Mouse (Mus musculus) CH12F3 (cell line): ENCODE data around the gene Nwd1.

Source experiments
- in situ Hi-C: fragments of 300-500 bp; cut with MboI; formaldehyde crosslinking; loops from 2 replicates; pipeline ENCODE4 v1.14.3; 2020; ENCODE audit warnings: low sequenced_read_pairs

The Nwd1 gene

GRCm38 (mm10) chr8:72698349-72698926, 51.9 kb downstream of the Nwd1 start:
- in situ Hi-C loops: no loop called here

- in situ Hi-C loops: no loop called here
Observed at GRCm38 (mm10) chr8:72712569-72712968, 66.1 kb downstream of the Nwd1 start.

- in situ Hi-C loops: no loop called here
Observed at GRCm38 (mm10) chr8:72716594-72716993, 70.1 kb downstream of the Nwd1 start.

DNA sequence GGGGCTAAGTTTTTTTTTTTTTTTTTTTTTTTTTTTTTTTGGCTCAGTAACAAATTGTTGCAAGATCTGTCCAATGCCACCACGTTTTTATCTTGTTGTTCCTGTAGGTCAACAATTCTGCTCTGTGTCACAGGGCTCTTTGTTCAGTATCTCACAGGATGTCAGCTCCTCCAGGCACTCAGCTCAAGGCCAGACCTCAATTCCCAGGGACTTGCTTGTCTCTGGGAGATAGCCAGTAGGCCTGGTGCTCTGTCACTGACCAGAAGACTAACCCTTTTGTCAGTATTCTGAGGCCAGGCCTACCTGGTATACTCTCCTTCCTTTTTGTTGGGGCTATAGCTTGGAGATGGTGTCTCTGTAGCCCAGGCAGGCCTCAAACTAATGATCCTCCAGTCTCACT, 74.0 kb downstream of the Nwd1 start:
- in situ Hi-C loops: no loop called here

GRCm38 (mm10) chr8:72722769-72723650, 76.5 kb downstream of the Nwd1 start, which contains the start of gene Sin3b:
TSS of gene Sin3b (plus strand) at chr8:72723285.
- in situ Hi-C loops: no loop called here

DNA sequence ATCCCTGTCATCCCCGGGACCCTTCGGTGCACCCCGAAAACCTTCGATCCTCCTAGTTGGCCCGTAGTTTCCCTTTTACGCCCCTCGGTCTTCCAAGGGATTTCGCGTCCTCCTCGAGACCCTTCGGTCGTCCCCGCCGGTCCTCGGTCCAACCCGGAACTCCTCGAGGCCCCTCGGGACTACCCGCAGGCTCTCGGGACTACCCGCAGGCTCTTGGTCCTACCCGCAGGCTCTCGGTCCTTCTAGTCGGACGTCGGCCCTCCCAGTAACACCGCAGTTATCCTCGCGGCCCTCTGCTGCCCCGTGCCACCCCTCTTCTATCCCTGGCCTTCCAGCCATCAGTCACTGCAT, 77.1 kb downstream of the Nwd1 start:
- in situ Hi-C loops: no loop called here

GRCm38 (mm10) chr8:72728636-72729035, 82.1 kb downstream of the Nwd1 start:
- in situ Hi-C loops: no loop called here

GRCm38 (mm10) chr8:72735001-72735400, 88.5 kb downstream of the Nwd1 start:
- in situ Hi-C loops: no loop called here

GRCm38 (mm10) chr8:72736868-72737267, 90.4 kb downstream of the Nwd1 start:
- in situ Hi-C loops: no loop called here

- in situ Hi-C loops: no loop called here
Observed at GRCm38 (mm10) chr8:72746061-72746460, 99.5 kb downstream of the Nwd1 start.

- in situ Hi-C loops: no loop called here
Observed at GRCm38 (mm10) chr8:72749846-72750245, 103.3 kb downstream of the Nwd1 start.

DNA sequence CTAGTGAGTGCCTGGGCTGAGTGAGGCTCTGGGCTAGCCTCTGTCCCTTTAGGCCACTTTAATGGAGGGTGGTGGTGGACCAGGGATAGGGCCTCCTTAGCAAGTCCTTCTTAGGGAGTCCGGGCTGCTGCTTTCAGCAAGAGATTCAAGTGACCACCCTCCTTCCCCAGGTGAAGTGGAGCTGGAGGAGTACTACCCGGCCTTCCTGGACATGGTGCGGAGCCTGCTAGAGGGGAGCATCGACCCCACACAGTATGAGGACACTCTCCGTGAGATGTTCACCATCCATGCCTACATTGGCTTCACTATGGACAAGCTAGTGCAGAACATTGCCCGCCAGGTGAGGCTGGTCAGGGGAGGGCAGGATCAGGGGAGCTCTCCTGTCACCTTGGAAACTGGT, 103.8 kb downstream of the Nwd1 start:
- in situ Hi-C loops: no loop called here

GRCm38 (mm10) chr8:72751126-72751525, 104.6 kb downstream of the Nwd1 start:
- in situ Hi-C loops: no loop called here

- in situ Hi-C loops: no loop called here
Observed at GRCm38 (mm10) chr8:72752289-72752688, 105.8 kb downstream of the Nwd1 start.

- in situ Hi-C loops: no loop called here
Observed at GRCm38 (mm10) chr8:72753165-72753564, 106.7 kb downstream of the Nwd1 start.

DNA sequence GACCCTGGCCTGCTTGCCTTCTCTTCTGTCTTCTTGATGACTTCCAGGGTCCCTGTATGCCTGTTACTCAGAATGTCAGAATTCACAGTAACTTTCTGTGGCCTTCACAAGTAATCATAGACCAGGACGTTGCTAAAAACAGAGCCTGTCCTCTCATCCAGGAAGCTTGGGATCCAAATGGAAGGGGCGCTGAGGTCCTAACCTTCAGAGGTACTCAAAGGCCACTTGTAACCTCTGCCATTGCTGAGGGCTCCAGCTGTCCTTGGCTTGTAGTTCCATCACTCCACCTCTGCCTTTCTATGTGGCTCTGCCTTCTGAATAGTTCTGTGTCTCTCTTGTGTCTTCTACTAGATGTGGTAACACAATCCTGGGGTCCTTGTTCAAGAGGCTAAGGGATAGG, 107.3 kb downstream of the Nwd1 start:
- in situ Hi-C loops: no loop called here

DNA sequence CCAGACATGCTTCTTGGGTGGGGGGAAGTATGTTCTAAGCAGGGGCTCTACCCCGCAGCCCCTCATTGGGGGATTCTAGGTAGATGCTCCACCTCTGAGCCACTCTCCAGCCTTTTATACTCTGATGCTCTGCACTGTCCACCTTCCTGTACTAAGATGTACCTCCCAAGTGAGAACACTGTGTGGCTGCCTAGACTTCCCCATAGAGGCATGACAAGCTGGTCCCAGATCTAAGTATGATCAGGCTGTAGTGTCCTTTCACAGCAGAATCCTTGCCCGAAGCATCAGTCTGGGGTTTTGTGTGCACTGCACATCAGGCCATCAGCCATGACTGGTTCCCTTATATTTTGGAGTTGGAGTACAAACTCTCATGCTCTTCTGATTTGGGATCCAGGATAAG, 109.5 kb downstream of the Nwd1 start:
- in situ Hi-C loops: no loop called here

- in situ Hi-C loops: no loop called here
Observed at GRCm38 (mm10) chr8:72756771-72757390, 110.4 kb downstream of the Nwd1 start.

DNA sequence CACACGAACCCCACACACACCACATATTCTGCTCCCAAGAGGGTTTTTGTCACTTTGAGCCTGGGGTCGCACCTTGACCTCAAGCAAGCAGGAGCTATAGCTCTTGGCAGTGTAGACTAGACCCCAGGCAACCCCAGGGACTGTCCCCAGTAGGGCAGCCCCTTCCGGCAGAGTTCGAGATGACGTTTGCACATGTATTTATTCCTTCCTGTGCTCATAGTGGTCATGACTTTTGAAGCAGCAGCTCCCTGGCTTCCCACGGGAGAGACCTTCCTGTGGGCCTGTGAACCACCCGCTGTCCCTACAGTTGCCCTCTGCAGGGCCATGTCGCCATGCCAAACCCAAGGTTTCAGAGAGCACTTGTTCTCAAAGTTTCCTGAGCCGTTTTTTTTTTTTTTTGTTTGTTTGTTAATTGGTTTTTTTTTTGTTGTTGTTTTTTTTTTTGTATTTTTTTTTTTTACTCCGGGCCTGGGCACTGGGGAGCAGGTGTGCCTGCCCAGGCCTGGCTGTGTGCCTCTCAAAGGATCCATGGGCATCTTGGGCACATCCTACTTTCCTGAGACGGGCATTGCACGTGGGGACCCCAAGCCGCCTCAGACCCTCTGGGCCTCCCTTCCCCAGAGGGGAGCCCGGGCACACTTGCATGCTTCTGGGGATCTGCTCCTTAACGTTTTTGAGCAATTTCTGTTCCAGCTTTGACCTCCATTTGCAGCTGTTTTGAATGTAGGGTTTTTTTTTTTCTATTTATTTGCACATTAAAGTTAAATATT, 111.1 kb downstream of the Nwd1 start:
- in situ Hi-C loops: no loop called here

DNA sequence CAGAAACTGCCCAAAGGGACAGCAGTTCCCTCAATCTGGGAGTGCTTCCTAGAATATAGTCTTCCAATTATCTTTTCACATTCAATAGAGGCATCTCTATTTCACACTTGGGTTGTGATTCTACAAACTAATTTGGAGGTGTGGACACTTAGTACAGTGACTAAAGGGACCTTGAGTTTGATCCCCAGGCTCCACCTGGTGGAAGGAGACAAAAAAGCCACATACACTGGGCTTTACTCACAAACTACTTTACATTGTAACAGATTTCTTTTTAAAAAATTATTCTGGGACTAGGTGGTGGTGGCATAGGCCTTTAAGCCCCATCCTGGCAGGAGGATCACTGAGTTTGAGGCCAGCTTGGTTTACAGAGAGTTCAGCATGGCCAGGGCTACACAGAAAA, 111.8 kb downstream of the Nwd1 start:
- in situ Hi-C loops: no loop called here

DNA sequence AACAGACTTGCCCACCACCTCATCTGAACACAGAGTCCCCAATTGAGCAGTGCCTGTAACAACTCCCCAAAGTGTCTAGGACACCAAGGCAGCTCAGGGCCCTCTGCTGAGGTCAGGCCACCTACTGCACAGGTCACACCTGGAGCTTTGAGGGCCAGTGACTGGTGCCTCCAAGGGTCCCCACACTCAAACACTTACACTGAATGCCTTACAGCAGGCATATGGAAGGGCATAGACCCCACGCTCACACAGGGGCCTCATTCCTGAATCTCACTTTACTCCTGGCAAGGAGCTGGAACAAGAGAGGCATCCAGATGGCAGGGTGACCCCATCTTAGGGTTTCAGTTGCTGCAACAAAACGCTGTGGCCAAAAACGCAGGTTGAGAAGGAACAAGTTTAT, 113.7 kb downstream of the Nwd1 start:
- in situ Hi-C loops: no loop called here
